9 mouse cellular contexts compared by ENCODE assay signal in the genomic region with DNA sequence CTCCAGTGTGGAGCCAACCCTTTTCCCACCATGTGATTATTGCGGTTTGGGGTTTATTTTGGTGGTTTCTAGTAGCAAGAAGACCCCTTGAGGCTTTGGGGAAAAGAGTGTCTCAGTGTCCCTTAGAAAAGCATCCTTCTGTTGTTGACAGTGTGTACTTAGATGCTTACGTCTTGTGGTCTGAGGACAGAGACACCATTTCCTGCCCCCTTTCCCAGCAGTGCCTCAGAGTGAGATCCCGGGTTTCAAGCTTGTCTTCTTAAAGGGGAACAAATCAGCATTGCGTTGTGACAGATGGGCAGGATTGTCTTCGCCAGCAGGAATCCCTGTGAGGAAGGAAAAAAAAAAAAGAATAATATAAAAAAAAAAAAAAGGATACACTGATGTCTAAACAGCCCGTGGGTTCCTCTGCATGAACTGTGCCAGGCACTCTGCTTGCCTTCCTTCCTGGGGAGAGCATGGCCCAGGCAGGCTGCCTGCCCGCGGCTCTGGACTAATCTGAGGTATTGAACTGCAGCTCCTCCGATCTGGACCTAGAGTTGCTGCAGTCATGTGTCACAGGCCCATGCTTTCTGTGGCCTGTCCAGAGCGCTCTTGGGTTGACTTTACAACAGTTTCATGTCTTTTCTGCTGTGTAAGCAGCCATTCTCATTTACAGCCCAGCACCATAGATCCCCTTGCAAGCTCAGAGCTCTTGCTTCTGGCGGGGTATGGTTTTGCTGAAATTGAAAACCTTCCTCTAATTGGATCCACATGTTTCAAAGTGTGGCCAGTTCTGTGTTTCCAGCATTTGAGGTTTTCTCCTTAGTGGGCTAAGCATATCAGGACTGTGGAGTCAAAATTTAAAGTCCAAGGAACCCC. TPM values are rescaled to one million over a fixed set of nuclear protein-coding genes. Genes with fewer than 3 reads are reported as not detected.
DNase-seq lines count a peak whose midpoint lies in the region; ATAC-seq lines count a peak whose summit lies in the region.
"Had no signal": no experiment of that assay in that cellular context is flagged by ENCODE, and none has a peak within 500 bp of the region (broad histone marks: within the 10 kb centered on the region; RNA-seq: fewer than 3 reads in every experiment).

No protein-coding gene starts in this region.

- WGBS in heart, embryonic 16.5 days, result 58% methylated on average over 11 of the region's 11 CpGs
- 43% methylated on average over 11 of the region's 11 CpGs for WGBS in limb, embryonic 10.5 days
- 77% methylated on average over 11 of the region's 11 CpGs for WGBS in midbrain, embryonic 11.5 days

- H3K27ac ChIP-seq in heart, embryonic 16.5 days (ENCODE audit: low read length), result peak overlapping the region; percentile 34
- peak overlapping the region; percentile 89 for H3K27ac ChIP-seq in limb, embryonic 10.5 days
- H3K27ac ChIP-seq in midbrain, embryonic 11.5 days (ENCODE audit: low read depth, low read length), result no peak overlapping the region

- DNase-seq in heart, adult 8-10 months (ENCODE audit: low spot score), result no peak
- DNase-seq in NIH3T3 (ENCODE audit: low read depth), result peak; percentile 86
- DNase-seq in limb, embryonic 10.5 days (ENCODE audit: low spot score), result peak; percentile 73
- no peak for DNase-seq in urinary bladder, adult 18-20 months (ENCODE audit: low spot score in 2 of 2)
- DNase-seq in midbrain, embryonic 11.5 days (ENCODE audit: low spot score, missing footprints), result no peak
- no peak for DNase-seq in B cell, adult 2 months
- DNase-seq: left cerebral cortex, postnatal 4 days had no signal

- peaks cover 14% of the 10 kb centered on the region; the same call in 1 of the 2 replicates for H3K4me1 ChIP-seq in heart, embryonic 16.5 days (ENCODE audit: control insufficient read depth, insufficient read depth, low read length)
- peaks cover 64% of the 10 kb centered on the region for H3K4me1 ChIP-seq in limb, embryonic 10.5 days
- no peaks in the 10 kb centered on the region for H3K4me1 ChIP-seq in midbrain, embryonic 11.5 days (ENCODE audit: control insufficient read depth, insufficient read depth, low read length)

- no peak overlapping the region for H3K9ac ChIP-seq in heart, embryonic 16.5 days (ENCODE audit: low read length)
- no peak overlapping the region for H3K9ac ChIP-seq in midbrain, embryonic 11.5 days (ENCODE audit: low read length)

- H3K9me3 ChIP-seq in heart, embryonic 16.5 days (replicated peaks; ENCODE audit: control insufficient read depth, low read length), result no peaks in the 10 kb centered on the region
- no peaks in the 10 kb centered on the region for H3K9me3 ChIP-seq in limb, embryonic 10.5 days (replicated peaks)
- no peaks in the 10 kb centered on the region for H3K9me3 ChIP-seq in midbrain, embryonic 11.5 days (ENCODE audit: control insufficient read depth, low read length)

- peaks cover 39% of the 10 kb centered on the region for H3K36me3 ChIP-seq in heart, embryonic 16.5 days (ENCODE audit: control insufficient read depth, insufficient read depth)
- H3K36me3 ChIP-seq in limb, embryonic 10.5 days, result peaks cover 38% of the 10 kb centered on the region
- H3K36me3 ChIP-seq in midbrain, embryonic 11.5 days (ENCODE audit: control insufficient read depth, insufficient read depth, low read length), result 0 out of 2 replicates have a peak, but pooled peaks cover 2% of the 10 kb centered on the region

- ATAC-seq in heart, embryonic 16.5 days (replicated peaks; ENCODE audit: extremely low read depth, insufficient read depth, low FRiP score), result no peak
- peak; percentile 34; the same call in 1 of the 2 replicates for ATAC-seq in common myeloid progenitor, adult 5-6 weeks (replicated peaks; ENCODE audit: low read depth, poor library complexity, severe bottlenecking)
- no peak for ATAC-seq in midbrain, embryonic 11.5 days (ENCODE audit: low FRiP score)

- H3K4me2 ChIP-seq in heart, embryonic 16.5 days (ENCODE audit: low read depth, low read length), result no peak overlapping the region
- no peak overlapping the region for H3K4me2 ChIP-seq in midbrain, embryonic 11.5 days

- no peaks in the 10 kb centered on the region for H3K27me3 ChIP-seq in heart, embryonic 16.5 days (ENCODE audit: control insufficient read depth, insufficient read depth, low read length)
- H3K27me3 ChIP-seq in limb, embryonic 10.5 days (ENCODE audit: low read depth, poor library complexity, severe bottlenecking), result no peaks in the 10 kb centered on the region
- no peaks in the 10 kb centered on the region for H3K27me3 ChIP-seq in midbrain, embryonic 11.5 days (ENCODE audit: control insufficient read depth, insufficient read depth, low read length)

- no peak overlapping the region for H3K4me3 ChIP-seq in heart, embryonic 16.5 days (ENCODE audit: low read length)
- peak overlapping the region; percentile 11; the same call in 1 of the 2 replicates for H3K4me3 ChIP-seq in limb, embryonic 10.5 days
- no peak overlapping the region for H3K4me3 ChIP-seq in midbrain, embryonic 11.5 days (ENCODE audit: low read depth, low read length)

RNA-seq across cellular contexts. Expression of a gene that starts 20.8 kb away (rescaled TPM):
- polyA plus RNA-seq in heart, embryonic 16.5 days (2015; fragmentation: Nextera tagmentation; extraction: Ambion mirVana), result 184 and 213 TPM in 2 replicates
- 10 to 100 TPM; 73.0 to 85.8 (median 80.3) TPM for total RNA-seq in heart, adult 8-10 months (2022)
- total RNA-seq in common myeloid progenitor, adult 5-6 weeks (2017), result 69.9 and 75.7 TPM in 2 replicates
- 152 and 153 TPM in 2 replicates for polyA plus RNA-seq in limb, embryonic 10.5 days (2016; fragmentation: Nextera tagmentation; extraction: Ambion mirVana)
- 147 and 151 TPM in 2 replicates for polyA plus RNA-seq in midbrain, embryonic 11.5 days (2014; fragmentation: Nextera tagmentation; extraction: Ambion mirVana)

RNA-seq across cellular contexts. Expression of a gene that starts 53.5 kb away (rescaled TPM):
- polyA plus RNA-seq in heart, embryonic 16.5 days (2015; fragmentation: Nextera tagmentation; extraction: Ambion mirVana), result 0.66 and 0.80 TPM in 2 replicates
- 1 to 10 TPM in 3 of 4 experiments, under 1 TPM in 1; 0.92 to 2.5 (median 1.7) TPM for total RNA-seq in heart, adult 8-10 months (2022)
- 0.34 TPM in 1 of 2 replicates, not detected in the other for total RNA-seq in common myeloid progenitor, adult 5-6 weeks (2017)
- polyA plus RNA-seq in limb, embryonic 10.5 days (2016; fragmentation: Nextera tagmentation; extraction: Ambion mirVana), result 0.28 and 0.88 TPM in 2 replicates
- 0.87 and 1.2 TPM in 2 replicates for polyA plus RNA-seq in midbrain, embryonic 11.5 days (2014; fragmentation: Nextera tagmentation; extraction: Ambion mirVana)

RNA-seq across cellular contexts. Expression of a gene that starts 53.7 kb away (rescaled TPM):
- 17.4 and 20.7 TPM in 2 replicates for polyA plus RNA-seq in heart, embryonic 16.5 days (2015; fragmentation: Nextera tagmentation; extraction: Ambion mirVana)
- 10 to 100 TPM; 16.6 to 23.3 (median 20.5) TPM for total RNA-seq in heart, adult 8-10 months (2022)
- total RNA-seq in common myeloid progenitor, adult 5-6 weeks (2017), result 56.3 and 78.7 TPM in 2 replicates
- 33.6 and 38.9 TPM in 2 replicates for polyA plus RNA-seq in limb, embryonic 10.5 days (2016; fragmentation: Nextera tagmentation; extraction: Ambion mirVana)
- polyA plus RNA-seq in midbrain, embryonic 11.5 days (2014; fragmentation: Nextera tagmentation; extraction: Ambion mirVana), result 44.2 and 46.6 TPM in 2 replicates

Comparison
In these comparisons a context has a peak if more than half of its experiments do, and no peak if none do; other contexts are left out.
1. DNase-seq: peak in NIH3T3 (single experiment) and limb, embryonic 10.5 days (single experiment); none in heart, adult 8-10 months (single experiment), urinary bladder, adult 18-20 months (0 of 2), midbrain, embryonic 11.5 days (single experiment) and B cell, adult 2 months (0 of 2).